Mouse (Mus musculus) MEL (cell line): ENCODE data around the gene Trim67.

Source experiments
- BHLHE40 ChIP-seq: IDR thresholded peaks from 2 replicates; pipeline ENCODE4 v1.6.1; 2012; ENCODE audit warnings: low read depth, mild to moderate bottlenecking, inconsistent platforms, low read length, improper control_type of control experiment, borderline replicate concordance
- CHD1 ChIP-seq: IDR thresholded peaks from 2 replicates; pipeline ENCODE4 v1.6.1; 2012; ENCODE audit warnings: low read depth, mild to moderate bottlenecking, inconsistent platforms, low read length, improper control_type of control experiment
- CTCF ChIP-seq, 3 experiments: IDR thresholded peaks in 2 of 3; conservative IDR thresholded peaks in 1 of 3; 2 replicates each; pipeline ENCODE4 v1.5.1; 2011 to 2012; ENCODE audit warnings: low read length in 3 of 3, low read depth in 2 of 3, mild to moderate bottlenecking in 2 of 3, improper control_type of control experiment in 1 of 3, inconsistent platforms in 1 of 3, mixed read lengths in 1 of 3, moderate library complexity in 1 of 3; ENCODE audit not compliant: control insufficient read depth in 1 of 3, insufficient read depth in 1 of 3, poor library complexity in 1 of 3, severe bottlenecking in 1 of 3
- KAT2A ChIP-seq: conservative IDR thresholded peaks from 2 replicates; pipeline ENCODE4 v1.6.1; 2012; ENCODE audit warnings: low read depth, low read length, improper control_type of control experiment, inconsistent platforms
- MXI1 ChIP-seq: IDR thresholded peaks from 2 replicates; pipeline ENCODE4 v1.6.1; 2011; ENCODE audit warnings: mild to moderate bottlenecking, low read depth, low read length, improper control_type of control experiment
- POLR2A ChIP-seq, 2 experiments: IDR thresholded peaks; 2 replicates each; pipeline ENCODE4 v1.6.1; 2011 to 2012; ENCODE audit warnings: low read length in 2 of 2, mild to moderate bottlenecking in 2 of 2, control low read depth in 1 of 2, improper control_type of control experiment in 1 of 2, low read depth in 1 of 2, moderate library complexity in 1 of 2; ENCODE audit not compliant: control insufficient read depth in 1 of 2, insufficient read depth in 1 of 2, poor library complexity in 1 of 2
- TAL1 ChIP-seq: IDR thresholded peaks from 2 replicates; pipeline ENCODE4 v1.6.1; 2012; ENCODE audit warnings: mild to moderate bottlenecking, inconsistent platforms, low read length, moderate library complexity, mixed read lengths
- USF1 ChIP-seq: IDR thresholded peaks from 2 replicates; pipeline ENCODE4 v1.6.1; 2014; ENCODE audit warnings: low read depth, mild to moderate bottlenecking, inconsistent platforms, low read length, improper control_type of control experiment, moderate library complexity

GRCm38 (mm10) chr8:124794486-124794780, 1.5 kb downstream of the Trim67 start:
- TF ChIP-seq POLR2A (IDR thresholded peaks at IDR 0.05; ENCODE audit: control insufficient read depth in 1 of 2, insufficient read depth in 1 of 2, low read depth in 1 of 2, low read length in 2 of 2, poor library complexity in 1 of 2): no peak
- no peak for TF ChIP-seq BHLHE40
- TF ChIP-seq TAL1: no peak
- TF ChIP-seq CTCF (IDR thresholded peaks at IDR 0.05 in 2 of 3, conservative IDR thresholded peaks at IDR 0.05 in 1 of 3; ENCODE audit: control insufficient read depth in 1 of 3, insufficient read depth in 1 of 3, low read depth in 2 of 3, low read length in 3 of 3, poor library complexity in 1 of 3, severe bottlenecking in 1 of 3): no peak
- TF ChIP-seq CHD1: no peak
- no peak for TF ChIP-seq KAT2A
- TF ChIP-seq USF1: no peak
- TF ChIP-seq MXI1: no peak
